Mouse (Mus musculus) heart, postnatal 4 days (tissue): Measurements from ENCODE around the gene Bmpr1a. TPM values are rescaled to one million over a fixed set of nuclear protein-coding genes. Genes with fewer than 3 reads are reported as not detected.

Experiments
- DNase-seq: peaks from one replicate; pipeline ENCODE4 v3.0.0; 2021
- total RNA-seq, 2 experiments: library from RNA; stranded (reverse); gene quantifications; 2 replicates each; pipeline ENCODE4 v1.2.3; 2021

Bmpr1a gene
- 100 to 1,000 TPM; 107 to 115 TPM for total RNA-seq

DNA sequence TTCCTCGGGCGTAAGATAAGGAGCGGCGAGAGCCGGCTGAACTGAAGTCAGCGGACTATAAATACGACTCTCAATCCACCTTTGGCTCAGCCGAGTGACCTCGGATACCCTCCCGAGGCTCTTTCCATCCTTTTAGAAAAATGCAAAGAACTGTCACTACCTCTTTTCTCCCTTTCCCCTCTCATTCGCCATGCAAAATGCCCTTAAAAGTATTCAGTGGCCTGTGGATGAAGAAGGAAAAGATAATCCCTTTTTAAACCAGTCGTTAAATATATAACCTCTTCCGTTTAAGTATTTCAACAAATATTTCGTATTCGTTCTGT, at the start of gene Bmpr1a:
Gene Bmpr1a, minus strand, starts transcription at position 17 of the 323 bp plus-strand sequence.
- no peak for DNase-seq

DNA sequence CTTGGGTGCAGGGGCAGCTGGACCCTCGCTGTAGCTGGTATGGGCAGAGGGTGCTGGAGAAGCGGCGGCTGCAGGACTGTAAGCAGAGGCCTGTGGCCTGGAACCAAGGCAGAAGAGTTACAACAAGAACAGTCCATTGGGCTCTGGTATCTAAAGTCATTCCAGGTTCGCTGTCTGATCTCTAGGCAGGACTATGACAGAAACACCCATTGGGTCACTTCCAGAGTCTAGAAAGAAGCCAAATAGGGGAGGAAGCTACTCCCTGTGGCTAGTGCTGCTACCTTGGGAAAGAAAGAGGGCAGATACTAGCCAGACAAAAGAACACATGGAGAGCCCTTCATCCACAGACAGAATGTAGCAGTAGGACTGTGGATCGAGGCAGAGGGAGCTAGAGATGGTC, 49.1 kb upstream of the Bmpr1a start:
- DNase-seq, result no peak

GRCm38 (mm10) chr14:34549004-34549671, 46.0 kb upstream of the Bmpr1a start:
- peak; percentile 88 for DNase-seq

- DNase-seq, result peak; percentile 73
These were observed 45.4 kb upstream of the Bmpr1a start for GRCm38 (mm10) chr14:34548391-34549001.

- DNase-seq, result peak; percentile 57
These were observed 41.4 kb upstream of the Bmpr1a start for GRCm38 (mm10) chr14:34544545-34544944.

DNA sequence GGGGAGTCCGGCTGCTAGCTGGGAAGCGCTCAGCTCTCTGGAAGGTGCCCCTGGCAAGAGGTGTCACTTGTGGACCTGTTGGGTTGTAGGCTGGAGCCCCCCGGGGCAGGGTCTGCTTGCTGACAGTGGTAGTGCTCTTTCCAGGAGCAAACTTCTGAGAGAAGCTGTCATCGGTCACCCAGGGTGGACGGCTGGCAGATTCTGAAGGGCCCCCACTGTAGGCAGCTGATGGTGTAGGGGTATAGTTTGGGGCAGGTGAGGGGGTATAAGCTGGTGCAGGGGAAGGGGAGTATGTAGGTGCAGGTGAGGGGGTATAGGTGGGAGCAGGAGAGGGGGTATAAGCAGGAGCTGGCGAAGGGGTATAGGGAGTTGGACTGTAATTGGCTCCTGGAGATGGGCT, 40.9 kb upstream of the Bmpr1a start:
- no peak for DNase-seq

- DNase-seq, result peak; percentile 68
These were observed 40.5 kb upstream of the Bmpr1a start for GRCm38 (mm10) chr14:34543596-34543995.

GRCm38 (mm10) chr14:34541896-34542295, 38.8 kb upstream of the Bmpr1a start:
- no peak for DNase-seq

DNA sequence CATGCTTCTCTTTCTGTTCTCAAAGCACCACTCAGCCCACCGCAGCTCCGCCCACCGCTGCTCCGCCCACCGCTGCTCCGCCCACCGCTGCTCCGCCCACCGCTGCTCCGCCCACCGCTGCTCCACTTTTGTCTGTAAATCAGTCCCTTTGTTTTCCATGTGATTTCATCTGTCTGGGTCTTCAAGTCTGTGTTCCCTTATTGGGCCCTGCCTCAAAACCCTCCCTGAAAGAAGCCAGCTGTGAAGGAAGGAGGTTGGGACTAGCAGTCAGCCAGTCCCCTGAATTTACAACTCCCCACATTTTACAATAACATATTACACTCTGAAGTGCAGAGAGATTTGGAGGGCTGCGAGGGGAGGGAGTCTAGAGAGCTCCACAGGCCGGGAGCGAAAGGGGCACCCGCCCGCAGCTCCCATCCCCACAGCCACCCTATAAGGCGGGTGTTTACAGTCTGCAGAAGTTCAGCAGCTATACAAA, 37.6 kb upstream of the Bmpr1a start:
- peak; percentile 78 for DNase-seq

DNA sequence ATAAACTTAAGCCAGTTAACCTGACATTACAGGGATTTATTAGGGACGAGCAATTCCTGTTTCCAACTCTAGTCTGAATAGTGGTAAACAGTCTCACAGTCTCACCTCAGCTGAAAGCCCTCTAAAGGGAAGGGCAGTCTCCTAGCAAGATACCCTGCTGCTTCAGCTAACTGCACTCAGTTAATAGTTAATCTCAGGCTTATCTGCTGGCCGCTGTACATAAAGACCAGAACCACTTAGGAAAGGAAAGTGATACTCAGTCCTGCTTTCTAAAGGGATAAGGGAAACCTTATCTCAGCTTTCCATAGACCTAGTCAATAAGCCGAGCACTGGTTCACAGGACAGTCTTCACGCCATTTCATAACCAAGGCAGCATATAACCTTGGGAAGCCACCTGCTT, 32.7 kb upstream of the Bmpr1a start:
- no peak for DNase-seq

DNA sequence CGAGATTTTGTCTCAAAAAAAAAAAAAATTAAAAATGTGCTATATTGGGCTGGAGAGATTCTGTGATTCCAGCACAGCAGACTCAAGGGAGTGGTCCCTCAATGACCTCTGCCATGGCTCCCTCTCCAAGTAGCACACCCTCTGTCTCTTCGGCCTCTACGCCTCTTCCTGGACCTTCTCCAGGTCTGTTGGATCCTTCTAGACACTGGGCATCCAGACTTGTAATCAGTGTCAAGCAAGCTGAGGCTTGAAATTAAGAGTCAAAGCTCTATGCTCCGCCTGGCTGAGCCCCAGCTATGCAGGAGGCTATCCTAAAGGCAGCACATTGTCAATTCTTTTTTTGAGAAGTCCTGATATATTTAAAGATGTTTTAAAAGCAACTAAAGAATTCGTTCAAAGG, 30.4 kb upstream of the Bmpr1a start:
- no peak for DNase-seq

- no peak for DNase-seq
These were observed 29.4 kb upstream of the Bmpr1a start for GRCm38 (mm10) chr14:34532536-34532935.

DNA sequence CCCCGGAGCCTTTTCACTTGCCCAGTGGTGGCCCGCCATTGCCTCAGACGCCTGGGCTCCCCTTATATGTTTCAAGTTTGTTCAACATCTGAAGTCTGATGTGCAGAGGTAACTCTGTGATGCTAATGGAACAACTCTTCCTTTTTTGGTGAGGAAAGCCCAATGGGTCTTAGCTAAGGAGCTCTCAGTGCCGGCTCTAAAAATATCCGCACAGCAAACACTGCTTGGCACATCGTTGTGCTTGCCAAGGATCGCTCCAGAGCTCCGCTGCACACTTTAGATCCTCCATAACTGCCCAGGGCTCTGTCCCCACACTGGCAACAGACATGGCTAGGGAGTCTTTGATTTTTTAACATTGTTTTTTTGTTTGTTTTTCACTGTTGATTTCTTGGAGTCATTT, 25.7 kb upstream of the Bmpr1a start:
- peak; percentile 55 for DNase-seq

DNA sequence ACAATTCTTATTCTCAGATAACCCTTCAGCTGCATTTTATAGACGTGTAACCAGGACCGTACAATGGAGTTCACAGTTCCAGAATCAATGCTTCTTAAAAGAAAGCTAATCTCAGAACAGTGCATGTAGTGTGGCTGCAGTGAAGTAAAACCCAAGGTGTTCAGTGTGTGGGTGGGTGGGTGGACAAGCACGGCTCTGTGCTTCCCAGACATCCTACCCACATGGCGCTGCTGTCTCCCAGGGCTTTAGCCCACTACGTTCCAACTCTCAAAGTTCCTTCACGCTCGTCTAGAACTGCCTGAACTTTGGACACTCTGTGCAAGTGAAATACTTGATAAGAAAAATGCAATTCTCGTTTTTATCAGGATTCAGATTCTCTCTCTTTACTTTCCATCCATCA, 19.6 kb upstream of the Bmpr1a start, which contains the start of gene 9230112D13Rik:
Gene 9230112D13Rik, minus strand, starts transcription at position 101 of the 400 bp plus-strand sequence.
- DNase-seq, result no peak

- no peak for DNase-seq
These were observed 14.9 kb upstream of the Bmpr1a start for GRCm38 (mm10) chr14:34517959-34518544.

GRCm38 (mm10) chr14:34516960-34517577, 13.9 kb upstream of the Bmpr1a start:
- no peak for DNase-seq

DNA sequence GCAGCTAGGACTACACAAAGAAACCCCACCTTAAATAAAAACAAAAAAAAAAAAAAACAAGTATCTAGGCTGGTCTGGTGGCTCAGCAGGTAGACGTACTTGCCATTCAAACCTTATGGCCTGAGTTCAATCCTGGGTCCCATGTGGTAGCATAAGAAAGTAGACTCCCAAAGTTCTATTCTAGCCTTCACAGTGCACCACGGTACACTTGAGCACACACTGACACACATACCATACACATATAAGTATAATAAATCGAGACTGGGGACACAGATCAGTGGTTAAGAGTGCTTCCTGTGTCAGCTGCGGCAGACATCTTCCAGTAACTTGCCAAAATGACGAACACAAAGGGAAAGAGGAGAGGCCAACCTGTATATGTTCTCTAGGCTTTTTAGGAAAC, 12.7 kb upstream of the Bmpr1a start:
- DNase-seq, result no peak

DNA sequence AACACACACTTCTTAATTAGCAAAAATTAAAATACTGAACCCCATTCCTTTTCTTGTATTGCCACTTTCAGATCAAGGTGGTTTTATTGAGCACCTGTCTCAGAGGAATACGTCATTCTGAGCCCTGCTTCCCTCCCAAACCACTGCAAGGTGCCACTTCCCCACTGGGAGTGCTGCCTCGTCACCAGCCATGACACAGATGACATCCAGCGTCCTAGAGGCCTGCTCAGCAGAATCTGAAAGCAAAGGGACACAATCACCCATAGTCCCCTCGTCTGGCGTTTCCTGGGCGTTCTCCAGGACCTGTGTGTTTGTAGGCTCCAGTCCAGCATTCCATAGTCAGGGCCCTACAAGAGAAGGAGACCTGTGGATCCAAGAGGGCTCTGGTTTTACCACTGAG, 11.0 kb upstream of the Bmpr1a start:
- DNase-seq, result peak; percentile 66

DNA sequence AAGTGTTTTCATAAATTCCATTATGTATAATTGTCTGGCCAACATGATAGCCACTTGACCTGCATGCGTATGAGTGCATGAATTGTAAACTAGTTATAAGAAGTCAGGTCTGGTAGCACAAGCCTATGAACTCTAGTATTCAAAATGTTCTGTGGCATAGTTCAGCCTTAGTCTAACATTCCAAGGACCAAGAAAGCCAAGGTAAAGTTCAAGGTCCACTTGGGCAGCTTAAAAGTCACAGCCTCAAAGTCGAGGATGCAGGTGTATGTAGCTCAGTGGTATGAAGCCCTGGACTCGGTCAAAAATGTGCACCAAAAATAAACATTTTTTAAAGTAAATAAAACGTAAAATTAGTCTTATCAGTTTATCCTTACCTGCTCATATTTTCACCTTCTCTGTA, 9.5 kb upstream of the Bmpr1a start:
- no peak for DNase-seq

DNA sequence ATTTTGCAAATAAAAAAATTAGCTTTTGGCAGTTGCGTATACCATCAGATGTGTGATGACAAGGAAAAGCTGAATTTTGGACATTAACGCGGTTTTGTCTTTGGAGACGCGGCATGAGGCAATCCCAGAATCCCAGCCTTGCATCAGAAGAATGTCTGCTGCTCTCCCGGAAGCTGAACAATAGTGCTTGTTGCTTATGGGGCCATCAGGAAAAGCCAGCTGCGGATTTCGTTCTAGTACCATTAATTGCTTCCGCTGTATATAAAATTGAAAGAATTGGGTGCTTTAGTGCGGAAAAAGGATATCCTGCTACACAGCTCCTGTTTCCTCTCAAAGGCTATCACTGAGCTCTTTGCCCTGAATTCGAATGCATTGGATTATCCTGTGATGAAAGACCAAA, 8.8 kb upstream of the Bmpr1a start:
- no peak for DNase-seq

DNA sequence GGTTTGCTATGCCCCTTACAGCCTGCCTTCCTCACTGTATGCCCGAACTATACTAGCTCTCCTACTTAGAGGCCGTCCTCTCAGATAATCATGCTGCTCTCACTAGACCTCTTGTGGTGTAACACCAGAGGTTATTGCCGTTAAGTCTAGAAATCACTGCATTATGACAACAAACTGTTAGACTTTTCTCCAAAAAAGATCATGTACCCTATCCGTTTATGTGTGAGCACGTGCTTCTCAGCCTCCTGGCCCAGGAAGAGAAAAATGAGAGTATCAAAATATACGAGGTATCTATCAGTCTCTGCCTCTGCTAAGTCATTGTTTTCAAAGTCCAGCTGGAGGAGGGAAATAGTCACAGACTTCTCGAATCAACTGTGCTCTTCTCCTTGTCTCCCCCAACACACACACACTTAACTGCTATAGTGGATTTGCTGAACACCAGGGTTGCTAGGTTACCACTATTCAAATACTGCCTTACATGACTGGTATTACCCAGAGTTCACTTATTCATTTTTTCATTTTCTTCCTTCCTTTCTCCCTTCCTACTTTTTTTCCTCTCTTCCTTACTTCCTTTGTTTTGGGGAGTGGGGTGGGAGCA, 5.8 kb upstream of the Bmpr1a start:
- no peak for DNase-seq

- DNase-seq, result no peak
These were observed 5.2 kb upstream of the Bmpr1a start for GRCm38 (mm10) chr14:34508187-34508840.

- no peak for DNase-seq
These were observed 2.2 kb upstream of the Bmpr1a start for GRCm38 (mm10) chr14:34505309-34505708.
